Mouse (Mus musculus): ENCODE measurements around the gene Mcat. TPM values are rescaled to one million over a fixed set of nuclear protein-coding genes. Genes with fewer than 3 reads are reported as not detected.

The Mcat gene
- polyA plus RNA-seq, 1 experiment from 2014 or later, result 38.1 TPM

GRCm38 (mm10) chr15:83499211-83499755 is 64.3 kb downstream of the Mcat start:
- no peak for ATAC-seq (ENCODE audit: insufficient number of reproducible peaks, low FRiP score, low TSS enrichment, low read depth)
- no peak overlapping the region for H3K27ac ChIP-seq (replicated peaks)
- H3K4me1 ChIP-seq, result no peaks in the 10 kb centered on the region
- H3K9me3 ChIP-seq (replicated peaks), result no peaks in the 10 kb centered on the region
- 91% methylated on average over 10 of the region's 10 CpGs for WGBS
- no peaks in the 10 kb centered on the region for H3K27me3 ChIP-seq
- H3K4me3 ChIP-seq (replicated peaks), result no peak overlapping the region
- no peak overlapping the region for H3K9ac ChIP-seq
- H3K4me2 ChIP-seq (replicated peaks), result no peak overlapping the region
- peaks cover 46% of the 10 kb centered on the region for H3K36me3 ChIP-seq

GRCm38 (mm10) chr15:83497299-83497698 is 66.3 kb downstream of the Mcat start:
- H3K9me3 ChIP-seq (replicated peaks), result no peaks in the 10 kb centered on the region
- peaks cover 47% of the 10 kb centered on the region for H3K36me3 ChIP-seq
- no peak overlapping the region for H3K4me3 ChIP-seq (replicated peaks)
- H3K27me3 ChIP-seq, result no peaks in the 10 kb centered on the region
- no peak overlapping the region for H3K4me2 ChIP-seq (replicated peaks)
- H3K9ac ChIP-seq, result no peak overlapping the region
- no peak for ATAC-seq (ENCODE audit: insufficient number of reproducible peaks, low FRiP score, low TSS enrichment, low read depth)
- H3K27ac ChIP-seq (replicated peaks), result no peak overlapping the region
- no peaks in the 10 kb centered on the region for H3K4me1 ChIP-seq
- WGBS, result 90% methylated on average over 6 of the region's 6 CpGs

Small RNA genes lying within 50 kb of the gene (microRNA-seq; reads per million reads assigned to microRNA genes)
- not detected for gene Gm24575 (ENCODE audit: borderline number of aligned reads)

Other genes starting within 250 kb of the Mcat start
- gene Arfgap3, start 213.5 kb downstream of the Mcat start, polyA plus RNA-seq (2015; fragmentation: Nextera tagmentation; extraction: Ambion mirVana), result 51.1 and 54.1 TPM in 2 replicates
- 66.8 and 67.1 TPM in 2 replicates for gene Pacsin2, start 99.2 kb downstream of the Mcat start, polyA plus RNA-seq (2015; fragmentation: Nextera tagmentation; extraction: Ambion mirVana)
- 21.5 and 23.8 TPM in 2 replicates for gene Ttll1, start 52.9 kb downstream of the Mcat start, polyA plus RNA-seq (2015; fragmentation: Nextera tagmentation; extraction: Ambion mirVana)
- 3.9 and 5.5 TPM in 2 replicates for gene Bik, start 36.9 kb downstream of the Mcat start, polyA plus RNA-seq (2015; fragmentation: Nextera tagmentation; extraction: Ambion mirVana)
- 66.7 and 71.7 TPM in 2 replicates for gene Tspo, start 195 bp downstream of the Mcat start, polyA plus RNA-seq (2015; fragmentation: Nextera tagmentation; extraction: Ambion mirVana)
- 33.5 and 35.4 TPM in 2 replicates for gene Ttll12, start 31.4 kb upstream of the Mcat start, polyA plus RNA-seq (2015; fragmentation: Nextera tagmentation; extraction: Ambion mirVana)
- 11.1 and 14.5 TPM in 2 replicates for gene Scube1, start 161.2 kb upstream of the Mcat start, polyA plus RNA-seq (2015; fragmentation: Nextera tagmentation; extraction: Ambion mirVana)
- gene Mpped1, start 215.7 kb upstream of the Mcat start, polyA plus RNA-seq (2015; fragmentation: Nextera tagmentation; extraction: Ambion mirVana), result 7.7 and 9.1 TPM in 2 replicates